Mouse (Mus musculus): ENCODE results near the gene Hnrnpul1. TPM values are rescaled to one million over a fixed set of nuclear protein-coding genes. Genes with fewer than 3 reads are reported as not detected.
A peak's percentile ranks its signal among the peaks of the same experiment; 100 is the strongest.

Hnrnpul1 gene
- polyA plus RNA-seq (2014; fragmentation: Nextera tagmentation; extraction: Ambion mirVana), result 83.8 and 87.5 TPM in 2 replicates

DNA sequence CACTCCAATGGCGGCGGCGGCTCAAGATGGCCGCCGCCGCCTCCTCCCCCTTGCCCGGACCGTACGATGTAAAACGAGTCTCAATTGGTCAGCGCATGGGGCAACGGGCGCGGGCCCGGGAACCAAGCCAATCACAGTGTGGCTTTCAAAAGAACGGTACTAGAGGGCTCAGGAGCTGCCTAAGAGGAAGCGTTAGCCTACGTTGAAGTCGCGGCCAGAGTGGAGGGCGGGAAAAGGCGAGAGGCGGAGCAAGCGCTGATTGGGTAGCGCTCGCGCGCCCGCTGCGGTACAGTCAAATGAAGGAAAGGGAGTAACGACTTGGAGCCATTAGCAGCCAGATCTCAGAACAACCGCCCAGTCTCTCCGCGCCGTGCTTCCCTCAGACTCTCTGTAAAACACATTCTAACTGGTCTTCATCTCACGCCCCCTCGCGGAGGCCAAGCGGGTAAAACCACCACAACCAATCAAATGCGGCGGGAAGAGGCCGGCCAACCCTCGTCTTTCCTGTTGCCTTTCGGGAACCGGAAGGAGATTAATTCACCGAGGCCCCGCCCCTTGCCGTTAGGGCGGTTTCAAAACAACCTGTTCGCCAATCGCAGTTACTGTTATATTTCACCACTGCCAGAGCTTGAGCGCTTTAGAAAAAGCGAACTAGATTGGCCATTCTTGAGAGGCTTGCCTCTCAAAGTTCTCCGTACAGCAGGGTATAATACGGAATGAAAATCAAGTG, at the start of gene Hnrnpul1:
TSS of gene Hnrnpul1 (minus strand) at position 20 of the 730 bp plus-strand sequence.
- Histone ChIP-seq H3K4me3 (ENCODE audit: low read depth, low read length) (peak within 1 kb of the TSS; percentile 98), H3K9me3 (ENCODE audit: control insufficient read depth, low read length) (no peaks in the 10 kb centered on the region), H3K4me1 (replicated peaks; ENCODE audit: control insufficient read depth, insufficient read depth, low read length) (peaks cover 7% of the 10 kb centered on the region), H3K27me3 (ENCODE audit: control insufficient read depth, insufficient read depth, low read length) (no peaks in the 10 kb centered on the region), H3K27ac (ENCODE audit: low read depth, low read length) (peak within 1 kb of the TSS; percentile 97), H3K4me2 (ENCODE audit: low read depth, low read length, severe bottlenecking) (peak within 1 kb of the TSS; percentile 63), H3K9ac (ENCODE audit: low read length) (peak within 1 kb of the TSS; percentile 99), H3K36me3 (ENCODE audit: control insufficient read depth, insufficient read depth, low read length) (peaks cover 5% of the 10 kb centered on the region; the same call in 1 of the 2 replicates)
- ATAC-seq (replicated peaks; ENCODE audit: low FRiP score), result peak; percentile 94
- under 1% methylated on average over 55 of the region's 55 CpGs for WGBS
- DNase-seq (ENCODE audit: low spot score), result peak; percentile 98

DNA sequence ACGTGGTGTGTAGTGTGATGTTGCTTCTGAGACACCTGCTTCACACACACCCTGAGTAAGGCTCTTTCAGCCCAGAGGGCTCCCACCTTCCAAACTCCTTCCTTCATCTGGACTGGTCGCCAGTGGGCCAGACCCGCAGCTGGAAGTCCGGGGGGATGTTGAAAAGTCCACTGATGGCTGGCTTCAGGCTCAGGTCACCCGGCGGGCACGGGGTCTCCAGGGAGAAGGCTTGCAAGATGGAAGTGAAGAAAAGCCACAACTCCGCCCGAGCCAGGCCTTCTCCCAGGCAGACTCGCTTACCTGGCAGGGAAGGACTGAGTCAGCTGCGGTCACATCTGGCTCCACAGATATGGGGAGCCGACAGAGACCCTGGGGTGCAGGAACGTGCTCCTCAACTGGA, 48.9 kb upstream of the Hnrnpul1 start:
- Histone ChIP-seq H3K36me3 (ENCODE audit: control insufficient read depth, insufficient read depth, low read length) (no peaks in the 10 kb centered on the region), H3K9me3 (ENCODE audit: control insufficient read depth, low read length) (peaks cover 2% of the 10 kb centered on the region; the same call in 1 of the 2 replicates), H3K9ac (ENCODE audit: low read length) (no peak overlapping the region), H3K27ac (ENCODE audit: low read depth, low read length) (no peak overlapping the region), H3K27me3 (ENCODE audit: control insufficient read depth, insufficient read depth, low read length) (no peaks in the 10 kb centered on the region), H3K4me2 (ENCODE audit: low read depth, low read length, severe bottlenecking) (no peak overlapping the region), H3K4me1 (replicated peaks; ENCODE audit: control insufficient read depth, insufficient read depth, low read length) (peaks cover 2% of the 10 kb centered on the region; the same call in 1 of the 2 replicates), H3K4me3 (ENCODE audit: low read depth, low read length) (no peak overlapping the region)
- no peak for ATAC-seq (replicated peaks; ENCODE audit: low FRiP score)
- 80% methylated on average over 13 of the region's 13 CpGs for WGBS
- no peak for DNase-seq (ENCODE audit: low spot score)

DNA sequence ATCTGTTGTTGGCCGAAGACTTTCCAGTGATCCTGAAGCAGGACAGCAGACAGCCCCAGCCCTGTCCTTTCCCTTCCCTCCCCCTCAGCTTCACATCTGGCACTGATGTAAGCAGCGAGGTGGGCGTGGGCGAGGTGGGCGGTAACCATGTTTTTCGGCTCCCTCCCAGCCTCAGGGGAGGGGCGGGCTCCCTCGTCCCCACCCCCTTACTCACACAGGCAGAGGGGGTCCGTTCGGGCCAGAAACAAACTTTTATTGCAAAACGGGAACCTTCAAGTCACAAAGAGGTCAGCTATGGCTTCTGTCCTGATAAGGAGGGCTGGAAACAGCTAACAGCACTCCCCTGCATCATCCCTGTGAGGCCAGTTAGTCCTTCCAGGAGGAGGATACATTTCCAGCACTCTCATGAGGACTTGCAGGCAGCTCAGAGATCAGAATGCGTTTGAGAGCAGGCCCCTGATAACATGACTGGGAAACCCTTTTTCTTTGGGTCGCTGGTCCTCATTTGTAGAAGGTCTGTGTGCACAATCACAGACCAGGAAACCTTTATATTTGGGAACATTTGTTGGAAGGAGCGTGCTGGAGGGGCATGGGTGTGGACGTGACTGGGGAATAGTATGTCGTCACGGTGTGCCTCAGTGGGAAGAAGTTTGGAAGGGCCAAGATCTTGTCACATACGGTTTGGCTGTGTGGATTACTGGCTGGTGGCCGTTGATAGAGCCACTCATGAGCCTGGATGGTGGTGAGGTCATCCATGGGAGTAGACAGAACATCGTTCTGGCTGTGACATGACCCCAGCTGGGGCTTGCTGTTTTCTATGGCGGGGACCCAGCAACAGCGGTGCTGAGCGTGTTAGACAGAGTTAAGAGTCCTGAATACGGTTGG, 47.9 kb upstream of the Hnrnpul1 start:
- Histone ChIP-seq H3K9me3 (ENCODE audit: control insufficient read depth, low read length) (peaks cover 3% of the 10 kb centered on the region; the same call in 1 of the 2 replicates), H3K27me3 (ENCODE audit: control insufficient read depth, insufficient read depth, low read length) (no peaks in the 10 kb centered on the region), H3K27ac (ENCODE audit: low read depth, low read length) (no peak overlapping the region), H3K4me3 (ENCODE audit: low read depth, low read length) (no peak overlapping the region), H3K36me3 (ENCODE audit: control insufficient read depth, insufficient read depth, low read length) (no peaks in the 10 kb centered on the region), H3K4me1 (replicated peaks; ENCODE audit: control insufficient read depth, insufficient read depth, low read length) (peaks cover 2% of the 10 kb centered on the region; the same call in 1 of the 2 replicates), H3K9ac (ENCODE audit: low read length) (peak overlapping the region; percentile 23; the same call in 1 of the 2 replicates), H3K4me2 (ENCODE audit: low read depth, low read length, severe bottlenecking) (peak overlapping the region; percentile 33; the same call in 1 of the 2 replicates)
- WGBS, result 36% methylated on average over 24 of the region's 24 CpGs
- DNase-seq (ENCODE audit: low spot score) (peak; percentile 61), ATAC-seq (replicated peaks; ENCODE audit: low FRiP score) (no peak)

DNA sequence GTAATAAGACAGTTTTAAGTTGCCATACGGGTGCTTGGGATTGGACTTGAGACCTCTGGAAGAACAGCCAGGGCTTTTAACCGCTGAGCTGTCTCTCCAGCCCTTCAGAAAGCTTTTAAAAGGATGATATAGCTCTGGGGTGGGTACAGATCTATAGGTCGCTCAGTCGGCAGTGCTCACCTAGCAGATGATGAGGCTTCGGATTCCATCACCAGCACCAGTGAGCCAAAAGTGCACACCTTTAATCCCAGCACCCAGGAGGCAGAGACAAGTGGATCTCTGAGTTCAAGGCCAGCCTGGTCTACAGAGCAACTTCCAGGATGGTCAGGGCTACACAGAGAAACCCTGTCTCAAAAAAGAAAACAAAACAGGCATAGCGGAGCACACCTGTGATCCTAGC, 46.5 kb upstream of the Hnrnpul1 start:
- Histone ChIP-seq H3K4me3 (ENCODE audit: low read depth, low read length) (no peak overlapping the region), H3K4me1 (replicated peaks; ENCODE audit: control insufficient read depth, insufficient read depth, low read length) (peaks cover 2% of the 10 kb centered on the region; the same call in 1 of the 2 replicates), H3K9ac (ENCODE audit: low read length) (no peak overlapping the region), H3K9me3 (ENCODE audit: control insufficient read depth, low read length) (peaks cover 3% of the 10 kb centered on the region; the same call in 1 of the 2 replicates), H3K27ac (ENCODE audit: low read depth, low read length) (no peak overlapping the region), H3K4me2 (ENCODE audit: low read depth, low read length, severe bottlenecking) (no peak overlapping the region), H3K27me3 (ENCODE audit: control insufficient read depth, insufficient read depth, low read length) (no peaks in the 10 kb centered on the region), H3K36me3 (ENCODE audit: control insufficient read depth, insufficient read depth, low read length) (no peaks in the 10 kb centered on the region)
- DNase-seq (ENCODE audit: low spot score) (no peak), ATAC-seq (replicated peaks; ENCODE audit: low FRiP score) (no peak)
- WGBS, result 91% methylated on average over 6 of the region's 6 CpGs

DNA sequence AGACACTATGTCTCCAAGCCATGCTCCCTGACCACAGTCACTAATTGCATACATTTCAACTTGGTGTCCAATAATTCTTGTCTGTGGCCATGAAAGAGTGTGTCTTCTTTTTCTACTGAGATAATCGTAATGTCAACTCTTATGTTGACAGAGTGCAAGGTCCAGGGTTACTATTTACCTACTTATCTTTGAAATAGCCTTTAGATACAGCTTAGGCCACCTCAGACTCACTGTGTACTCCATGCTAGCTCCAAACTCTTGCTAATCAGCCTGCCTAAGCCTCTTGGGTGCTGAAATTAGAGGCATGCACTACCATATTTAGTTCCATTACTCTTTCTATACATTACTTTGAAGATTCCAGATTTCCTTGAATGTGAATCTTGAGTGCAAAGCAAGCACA, 44.8 kb upstream of the Hnrnpul1 start:
- Histone ChIP-seq H3K9ac (ENCODE audit: low read length) (no peak overlapping the region), H3K27me3 (ENCODE audit: control insufficient read depth, insufficient read depth, low read length) (no peaks in the 10 kb centered on the region), H3K4me2 (ENCODE audit: low read depth, low read length, severe bottlenecking) (no peak overlapping the region), H3K27ac (ENCODE audit: low read depth, low read length) (no peak overlapping the region), H3K9me3 (ENCODE audit: control insufficient read depth, low read length) (peaks cover 3% of the 10 kb centered on the region; the same call in 1 of the 2 replicates), H3K4me1 (replicated peaks; ENCODE audit: control insufficient read depth, insufficient read depth, low read length) (no peaks in the 10 kb centered on the region; the same call in 1 of the 2 replicates), H3K4me3 (ENCODE audit: low read depth, low read length) (no peak overlapping the region), H3K36me3 (ENCODE audit: control insufficient read depth, insufficient read depth, low read length) (no peaks in the 10 kb centered on the region)
- WGBS, result 90% methylated on average over 1 of the region's 1 CpGs
- ATAC-seq (replicated peaks; ENCODE audit: low FRiP score) (no peak), DNase-seq (ENCODE audit: low spot score) (no peak)

DNA sequence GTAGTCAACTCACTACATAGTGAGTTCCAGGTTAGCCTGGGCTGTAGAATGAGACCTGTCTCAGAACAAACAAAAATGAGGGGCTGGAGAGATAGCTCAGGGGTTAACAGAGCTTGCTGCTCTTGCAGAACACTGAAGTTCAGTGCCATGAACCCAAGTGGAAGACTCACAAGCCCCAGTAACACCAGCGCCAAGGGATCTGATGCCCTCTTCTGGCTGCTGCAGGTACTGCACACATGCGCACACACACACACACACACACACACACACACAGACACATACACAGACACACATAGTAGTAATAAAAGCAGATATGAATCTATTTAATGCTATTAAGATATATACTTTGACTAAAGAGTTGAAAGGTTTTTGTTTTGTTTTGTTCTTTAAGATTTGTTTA, 44.0 kb upstream of the Hnrnpul1 start:
- Histone ChIP-seq H3K36me3 (ENCODE audit: control insufficient read depth, insufficient read depth, low read length) (no peaks in the 10 kb centered on the region), H3K9me3 (ENCODE audit: control insufficient read depth, low read length) (peaks cover 3% of the 10 kb centered on the region; the same call in 1 of the 2 replicates), H3K27ac (ENCODE audit: low read depth, low read length) (no peak overlapping the region), H3K9ac (ENCODE audit: low read length) (no peak overlapping the region), H3K4me2 (ENCODE audit: low read depth, low read length, severe bottlenecking) (no peak overlapping the region), H3K27me3 (ENCODE audit: control insufficient read depth, insufficient read depth, low read length) (no peaks in the 10 kb centered on the region), H3K4me3 (ENCODE audit: low read depth, low read length) (no peak overlapping the region), H3K4me1 (replicated peaks; ENCODE audit: control insufficient read depth, insufficient read depth, low read length) (no peaks in the 10 kb centered on the region; the same call in 1 of the 2 replicates)
- DNase-seq (ENCODE audit: low spot score), result no peak
- WGBS, result 82% methylated on average over 2 of the region's 2 CpGs
- ATAC-seq (replicated peaks; ENCODE audit: low FRiP score), result no peak

DNA sequence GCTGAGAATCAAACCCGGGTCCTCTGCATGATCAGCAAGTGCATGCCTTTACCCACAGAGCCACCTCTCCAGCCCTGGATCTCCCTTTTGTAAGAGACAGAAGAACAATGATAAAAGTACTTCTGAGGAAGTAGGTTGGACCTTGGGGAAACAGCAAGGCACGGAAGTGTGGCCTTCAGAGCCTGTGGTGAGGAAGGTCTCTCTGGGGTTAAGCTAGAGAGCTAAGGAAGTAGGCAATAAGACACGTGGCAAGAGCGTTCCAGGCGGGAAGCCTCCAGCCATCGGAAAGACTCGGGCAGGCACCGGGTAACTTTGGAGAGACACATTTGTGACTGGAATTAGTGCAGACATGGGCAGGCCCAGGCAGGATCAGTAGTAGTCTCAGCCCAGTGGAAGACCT, 40.2 kb upstream of the Hnrnpul1 start:
- no peaks in the 10 kb centered on the region for H3K4me1 ChIP-seq (replicated peaks; ENCODE audit: control insufficient read depth, insufficient read depth, low read length)
- no peak overlapping the region for H3K4me3 ChIP-seq (ENCODE audit: low read depth, low read length)
- H3K36me3 ChIP-seq (ENCODE audit: control insufficient read depth, insufficient read depth, low read length), result no peaks in the 10 kb centered on the region
- ATAC-seq (replicated peaks; ENCODE audit: low FRiP score), result no peak
- H3K27ac ChIP-seq (ENCODE audit: low read depth, low read length), result no peak overlapping the region
- no peak overlapping the region for H3K4me2 ChIP-seq (ENCODE audit: low read depth, low read length, severe bottlenecking)
- no peak overlapping the region for H3K9ac ChIP-seq (ENCODE audit: low read length)
- H3K9me3 ChIP-seq (ENCODE audit: control insufficient read depth, low read length), result peaks cover 3% of the 10 kb centered on the region; the same call in 1 of the 2 replicates
- H3K27me3 ChIP-seq (ENCODE audit: control insufficient read depth, insufficient read depth, low read length), result no peaks in the 10 kb centered on the region
- no peak for DNase-seq (ENCODE audit: low spot score)
- WGBS, result 86% methylated on average over 8 of the region's 8 CpGs

DNA sequence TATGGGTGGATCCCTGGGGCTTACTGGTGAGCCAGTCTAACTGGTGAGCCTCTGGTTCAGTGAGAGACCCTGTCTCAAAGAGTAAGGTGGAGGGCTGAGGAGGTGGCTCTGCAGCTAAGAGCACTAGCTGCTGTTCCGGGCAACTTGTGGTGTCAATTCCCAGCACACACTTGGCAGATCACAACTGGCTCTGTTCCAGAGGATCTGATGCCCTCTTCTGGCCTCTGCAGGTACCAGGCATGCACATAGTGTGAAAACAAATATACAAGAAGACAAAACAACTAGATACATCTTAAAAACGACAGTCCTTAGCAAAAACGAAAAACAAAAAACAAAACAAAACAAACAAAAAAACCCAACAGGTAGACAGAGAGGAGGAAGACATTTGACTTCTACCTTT, 39.1 kb upstream of the Hnrnpul1 start:
- Histone ChIP-seq H3K9me3 (ENCODE audit: control insufficient read depth, low read length) (peaks cover 3% of the 10 kb centered on the region; the same call in 1 of the 2 replicates), H3K27me3 (ENCODE audit: control insufficient read depth, insufficient read depth, low read length) (no peaks in the 10 kb centered on the region), H3K4me3 (ENCODE audit: low read depth, low read length) (no peak overlapping the region), H3K4me2 (ENCODE audit: low read depth, low read length, severe bottlenecking) (no peak overlapping the region), H3K27ac (ENCODE audit: low read depth, low read length) (no peak overlapping the region), H3K4me1 (replicated peaks; ENCODE audit: control insufficient read depth, insufficient read depth, low read length) (peaks cover 2% of the 10 kb centered on the region; the same call in 1 of the 2 replicates), H3K9ac (ENCODE audit: low read length) (no peak overlapping the region), H3K36me3 (ENCODE audit: control insufficient read depth, insufficient read depth, low read length) (no peaks in the 10 kb centered on the region)
- WGBS, result 48% methylated on average over 3 of the region's 3 CpGs
- DNase-seq (ENCODE audit: low spot score), result no peak
- ATAC-seq (replicated peaks; ENCODE audit: low FRiP score), result no peak

All from forebrain, embryonic 11.5 days (tissue).